Mouse (Mus musculus) cerebellum, adult (tissue): ENCODE data around the gene Mrtfa.

ENCODE experiments used
- ATAC-seq: cut with Nextera tagmentation; 2 replicates; pipeline ENCODE4 v1.9.2; 2017; ENCODE audit warnings: mild to moderate bottlenecking, moderate library complexity, mixed read lengths; ENCODE audit not compliant: insufficient number of reproducible peaks, low FRiP score, low TSS enrichment

Gene Mrtfa

GRCm38 (mm10) chr15:81110315-81110714 is 80.2 kb downstream of the Mrtfa start:
- no peak for ATAC-seq

- no peak for ATAC-seq
These were observed 84.6 kb downstream of the Mrtfa start for GRCm38 (mm10) chr15:81105962-81106361.

GRCm38 (mm10) chr15:81104585-81105259 is 85.8 kb downstream of the Mrtfa start:
- ATAC-seq, result no peak

GRCm38 (mm10) chr15:81103500-81103899 is 87.1 kb downstream of the Mrtfa start:
- ATAC-seq, result no peak

- ATAC-seq, result no peak
These were observed 88.2 kb downstream of the Mrtfa start for GRCm38 (mm10) chr15:81102274-81102879.

- no peak for ATAC-seq
These were observed 89.2 kb downstream of the Mrtfa start for GRCm38 (mm10) chr15:81101316-81101715.

- no peak for ATAC-seq
These were observed 91.3 kb downstream of the Mrtfa start for GRCm38 (mm10) chr15:81099269-81099668.

- no peak for ATAC-seq
These were observed 91.9 kb downstream of the Mrtfa start for GRCm38 (mm10) chr15:81098689-81099088.

- no peak for ATAC-seq
These were observed 92.7 kb downstream of the Mrtfa start for GRCm38 (mm10) chr15:81097896-81098295.

GRCm38 (mm10) chr15:81097456-81097855 is 93.1 kb downstream of the Mrtfa start:
- no peak for ATAC-seq

GRCm38 (mm10) chr15:81096329-81097055 is 94.1 kb downstream of the Mrtfa start:
- ATAC-seq, result no peak

GRCm38 (mm10) chr15:81093032-81093431 is 97.5 kb downstream of the Mrtfa start:
- ATAC-seq, result no peak

GRCm38 (mm10) chr15:81091718-81092117 is 98.8 kb downstream of the Mrtfa start:
- ATAC-seq, result no peak

GRCm38 (mm10) chr15:81087529-81087928 is 103.0 kb downstream of the Mrtfa start:
- ATAC-seq, result no peak

- no peak for ATAC-seq
These were observed 103.7 kb downstream of the Mrtfa start for GRCm38 (mm10) chr15:81086644-81087480.

- ATAC-seq, result no peak
These were observed 106.7 kb downstream of the Mrtfa start for GRCm38 (mm10) chr15:81083826-81084225.

- no peak for ATAC-seq
These were observed 107.3 kb downstream of the Mrtfa start for GRCm38 (mm10) chr15:81083281-81083680.

GRCm38 (mm10) chr15:81081216-81081615 is 109.3 kb downstream of the Mrtfa start:
- no peak for ATAC-seq

- ATAC-seq, result no peak
These were observed 110.2 kb downstream of the Mrtfa start for GRCm38 (mm10) chr15:81080405-81080804.

- no peak for ATAC-seq
These were observed 111.3 kb downstream of the Mrtfa start for GRCm38 (mm10) chr15:81079255-81079654.

GRCm38 (mm10) chr15:81077551-81077950 is 113.0 kb downstream of the Mrtfa start:
- ATAC-seq, result no peak
